Mouse (Mus musculus) CH12.LX (cell line): ENCODE results near the gene Pik3ip1. TPM values are rescaled to one million over a fixed set of nuclear protein-coding genes. Genes with fewer than 3 reads are reported as not detected.

Experiments
- DNase-seq: peaks from one replicate; pipeline ENCODE4 v3.0.0-alpha.2; 2013; ENCODE audit errors: extremely low read depth
- H3K27ac ChIP-seq: 2 replicates; pipeline ENCODE4 v1.5.1; 2012; ENCODE audit warnings: low read depth, mild to moderate bottlenecking, control low read depth, moderate library complexity; ENCODE audit not compliant: insufficient read depth
- H3K27me3 ChIP-seq: replicated peaks from 2 replicates; pipeline ENCODE3; 2012; ENCODE audit warnings: inconsistent platforms
- H3K36me3 ChIP-seq, 2 experiments: replicated peaks in 1 of 2; 2 replicates each; pipeline versions ENCODE3 to v1.6.1; 2012; ENCODE audit warnings: inconsistent platforms in 1 of 2, low read length in 1 of 2, mild to moderate bottlenecking in 1 of 2, mixed read lengths in 1 of 2, moderate library complexity in 1 of 2; ENCODE audit not compliant: control insufficient read depth in 1 of 2, insufficient read depth in 1 of 2
- H3K4me1 ChIP-seq, 2 experiments: 2 replicates each; pipeline ENCODE4 v1.6.1; 2012; ENCODE audit warnings: inconsistent platforms in 1 of 2, moderate library complexity in 1 of 2; ENCODE audit not compliant: insufficient read depth in 2 of 2, control insufficient read depth in 1 of 2
- H3K4me2 ChIP-seq: 2 replicates; pipeline ENCODE4 v1.6.1; 2012; ENCODE audit warnings: low read depth, mild to moderate bottlenecking, control low read depth; ENCODE audit not compliant: poor library complexity, insufficient read depth, severe bottlenecking
- H3K4me3 ChIP-seq, 3 experiments: fragments of 150-350 bp in 1 of 3; sonication (generic) in 1 of 3; replicated peaks in 1 of 3; 2 replicates each; pipeline versions ENCODE3 to v1.5.1; 2011 to 2012; ENCODE audit warnings: low read depth in 2 of 3, low read length in 2 of 3, mild to moderate bottlenecking in 2 of 3, moderate library complexity in 2 of 3, control low read depth in 1 of 3, improper control_type of control experiment in 1 of 3, inconsistent platforms in 1 of 3, mixed read lengths in 1 of 3; ENCODE audit not compliant: poor library complexity in 1 of 3
- H3K79me2 ChIP-seq: replicated peaks from 2 replicates; pipeline ENCODE4 v1.6.1; 2012; ENCODE audit warnings: mild to moderate bottlenecking, moderate library complexity; ENCODE audit not compliant: control insufficient read depth, poor library complexity, insufficient read depth, severe bottlenecking; ENCODE audit errors: extremely low read depth
- H3K9ac ChIP-seq: 2 replicates; pipeline ENCODE4 v1.6.1; 2012; ENCODE audit warnings: low read depth, mild to moderate bottlenecking, control low read depth, moderate library complexity; ENCODE audit not compliant: insufficient read depth
- H3K9me3 ChIP-seq: replicated peaks from 2 replicates; pipeline ENCODE3; 2012; ENCODE audit warnings: low read length, inconsistent platforms, mixed read lengths
- CHD1 ChIP-seq: IDR thresholded peaks from 2 replicates; pipeline ENCODE4 v1.6.1; 2012; ENCODE audit warnings: low read depth, low read length, improper control_type of control experiment, inconsistent platforms
- CTCF ChIP-seq, 2 experiments: IDR thresholded peaks in 1 of 2; conservative IDR thresholded peaks in 1 of 2; 2 replicates each; pipeline ENCODE4 v1.5.1; 2011 to 2012; ENCODE audit warnings: low read depth in 2 of 2, low read length in 2 of 2, improper control_type of control experiment in 1 of 2, inconsistent platforms in 1 of 2, mild to moderate bottlenecking in 1 of 2, moderate library complexity in 1 of 2
- E2F4 ChIP-seq: IDR thresholded peaks from 2 replicates; pipeline ENCODE4 v1.6.1; 2011; ENCODE audit warnings: low read depth, low read length, improper control_type of control experiment; ENCODE audit not compliant: insufficient replicate concordance
- ELF1 ChIP-seq: IDR thresholded peaks from 2 replicates; pipeline ENCODE4 v1.6.1; 2014; ENCODE audit warnings: low read depth, mild to moderate bottlenecking, inconsistent platforms, low read length, improper control_type of control experiment
- EP300 ChIP-seq: IDR thresholded peaks from 2 replicates; pipeline ENCODE4 v1.6.1; 2011; ENCODE audit warnings: low read length, improper control_type of control experiment
- GABPA ChIP-seq: IDR thresholded peaks from 2 replicates; pipeline ENCODE4 v1.6.1; 2012; ENCODE audit warnings: low read depth, low read length, improper control_type of control experiment, inconsistent platforms; ENCODE audit not compliant: insufficient replicate concordance
- JUN ChIP-seq: IDR thresholded peaks from 2 replicates; pipeline ENCODE4 v1.6.1; 2011; ENCODE audit warnings: low read depth, mild to moderate bottlenecking, low read length, improper control_type of control experiment, moderate library complexity; ENCODE audit not compliant: insufficient read depth
- JUND ChIP-seq: conservative IDR thresholded peaks from 2 replicates; pipeline ENCODE4 v1.6.1; 2011; ENCODE audit warnings: low read depth, low read length, improper control_type of control experiment
- MAFK ChIP-seq: IDR thresholded peaks from 2 replicates; pipeline ENCODE4 v1.6.1; 2011; ENCODE audit warnings: low read length, improper control_type of control experiment; ENCODE audit not compliant: insufficient replicate concordance
- MAX ChIP-seq: IDR thresholded peaks from 2 replicates; pipeline ENCODE4 v1.6.1; 2011; ENCODE audit warnings: low read length, improper control_type of control experiment
- MEF2A ChIP-seq: IDR thresholded peaks from 2 replicates; pipeline ENCODE4 v1.6.1; 2014; ENCODE audit warnings: low read depth, mild to moderate bottlenecking, inconsistent platforms, low read length, improper control_type of control experiment, borderline replicate concordance
- NELFE ChIP-seq: IDR thresholded peaks from 2 replicates; pipeline ENCODE4 v1.6.1; 2011; ENCODE audit warnings: low read depth, low read length, improper control_type of control experiment
- NRF1 ChIP-seq: IDR thresholded peaks from 2 replicates; pipeline ENCODE4 v1.6.1; 2014; ENCODE audit warnings: low read depth, mild to moderate bottlenecking, inconsistent platforms, low read length, improper control_type of control experiment, moderate library complexity
- POLR2AphosphoS2 ChIP-seq: IDR thresholded peaks from 2 replicates; pipeline ENCODE4 v1.6.1; 2011; ENCODE audit warnings: low read depth, low read length, improper control_type of control experiment
- TCF12 ChIP-seq: IDR thresholded peaks from 2 replicates; pipeline ENCODE4 v1.6.1; 2014; ENCODE audit warnings: low read depth, mild to moderate bottlenecking, inconsistent platforms, low read length, improper control_type of control experiment
- ZC3H11A ChIP-seq: IDR thresholded peaks from 2 replicates; pipeline ENCODE4 v1.6.1; 2012; ENCODE audit warnings: low read depth, mild to moderate bottlenecking, inconsistent platforms, low read length, improper control_type of control experiment
- ZKSCAN1 ChIP-seq: IDR thresholded peaks from 2 replicates; pipeline ENCODE4 v1.6.1; 2012; ENCODE audit warnings: low read depth, inconsistent platforms, low read length, improper control_type of control experiment, borderline replicate concordance
- ZNF384 ChIP-seq: IDR thresholded peaks from 2 replicates; pipeline ENCODE4 v1.6.1; 2012; ENCODE audit warnings: low read depth, low read length, improper control_type of control experiment, inconsistent platforms
- dilution Hi-C: fragments of 300-500 bp; cut with MboI; formaldehyde crosslinking; loops from 2 replicates; pipeline ENCODE4 v1.14.3; 2020; ENCODE audit warnings: low sequenced_read_pairs; ENCODE audit not compliant: extremely low pct_unique_long_range_greater_than_20kb, extremely low pct_ligation_motif_present
- in situ Hi-C: fragments of 300-500 bp; cut with MboI; formaldehyde crosslinking; loops from 3 replicates; pipeline ENCODE4 v1.14.3; 2019; ENCODE audit warnings: low sequenced_read_pairs, low pct_ligation_motif_present, low pct_unique_long_range_greater_than_20kb, mixed read lengths
- polyA plus RNA-seq: library from polyadenylated mRNA; unstranded; fragments of >175 nt; gene quantifications from 2 replicates; pipeline ENCODE4 v1.2.1, GENCODE M21; 2012; ENCODE audit warnings: low read depth; ENCODE audit not compliant: insufficient read length
- total RNA-seq, 2 experiments: library from RNA; depleted of rRNA; stranded (reverse); fragments of 300-350 nt in 1 of 2; fragments of >200 nt in 1 of 2; gene quantifications; 2 replicates each; pipeline ENCODE4 v1.2.3; 2012 to 2014

Gene Pik3ip1
- total and polyA plus RNA-seq, 3 experiments, result 0.39 to 2.6 (median 1.3) TPM

DNA sequence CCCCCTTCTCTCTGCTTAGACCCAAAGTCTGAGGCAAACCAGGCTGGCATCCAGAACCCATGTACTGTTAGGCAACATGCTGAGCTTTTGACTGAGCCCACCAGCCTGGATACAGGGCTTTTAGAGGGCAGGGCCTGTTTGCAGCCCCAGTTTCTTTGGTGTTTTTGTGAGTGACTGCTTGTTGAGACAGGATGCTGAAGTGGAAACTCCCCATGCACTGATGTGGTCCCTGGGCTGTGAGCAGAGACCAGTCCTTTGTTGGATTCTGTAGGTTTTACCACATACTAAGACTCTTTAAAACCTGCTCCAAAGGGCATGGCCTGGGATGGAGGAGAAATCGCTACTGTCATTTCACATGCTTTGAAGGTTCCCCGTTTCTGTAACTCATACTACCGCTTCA lies 14.7 kb downstream of the Pik3ip1 start:
- Histone ChIP-seq H3K4me1 (peaks cover 0 to 24% of the 10 kb centered on the region in 2 experiments; a peak in 2 of 4 replicates), H3K27ac (no peak overlapping the region), H3K79me2 (no peaks in the 10 kb centered on the region), H3K4me3 (no peak overlapping the region), H3K27me3 (no peaks in the 10 kb centered on the region), H3K9me3 (no peaks in the 10 kb centered on the region), H3K36me3 (peaks cover 42 to 84% of the 10 kb centered on the region in 2 experiments), H3K4me2 (no peak overlapping the region), H3K9ac (no peak overlapping the region)
- no peak for DNase-seq
- in situ Hi-C loops (no loop called here), dilution Hi-C loops (no loop called here)
- no peak for TF ChIP-seq GABPA
- no peak for TF ChIP-seq MAX
- no peak for TF ChIP-seq JUN
- TF ChIP-seq MAFK, result no peak
- no peak for TF ChIP-seq CHD1
- TF ChIP-seq NRF1, result no peak
- no peak for TF ChIP-seq E2F4
- TF ChIP-seq JUND, result no peak
- no peak for TF ChIP-seq ZNF384

GRCm38 (mm10) chr11:3346351-3346750 lies 16.1 kb downstream of the Pik3ip1 start:
- Histone ChIP-seq H3K27ac (no peak overlapping the region), H3K4me3 (no peak overlapping the region), H3K9ac (no peak overlapping the region), H3K79me2 (no peaks in the 10 kb centered on the region), H3K4me1 (peaks cover 0 to 24% of the 10 kb centered on the region in 2 experiments; a peak in 2 of 4 replicates), H3K36me3 (peaks cover 55 to 95% of the 10 kb centered on the region in 2 experiments), H3K27me3 (no peaks in the 10 kb centered on the region), H3K9me3 (no peaks in the 10 kb centered on the region), H3K4me2 (no peak overlapping the region)
- in situ Hi-C loops, result no loop called here
- TF ChIP-seq JUN, result no peak
- TF ChIP-seq GABPA, result no peak
- no peak for TF ChIP-seq NRF1
- TF ChIP-seq ZC3H11A, result no peak
- TF ChIP-seq TCF12, result no peak
- no peak for TF ChIP-seq ZKSCAN1
- no peak for TF ChIP-seq CTCF (conservative IDR thresholded peaks at IDR 0.05 in 1 of 2, IDR thresholded peaks at IDR 0.05 in 1 of 2; ENCODE audit: low read depth in 2 of 2, low read length in 2 of 2)
- no peak for TF ChIP-seq ELF1
- no peak for TF ChIP-seq MEF2A
- TF ChIP-seq EP300, result no peak
- no peak for TF ChIP-seq POLR2AphosphoS2
- TF ChIP-seq NELFE, result no peak
- no peak for DNase-seq
- dilution Hi-C loops, result no loop called here
